Mouse (Mus musculus) heart, postnatal 36 days (tissue): ENCODE data around the gene Fezf1. TPM values are rescaled to one million over a fixed set of nuclear protein-coding genes. Genes with fewer than 3 reads are reported as not detected.

ENCODE experiments used
- DNase-seq, 2 experiments: peaks; one replicate each; pipeline ENCODE4 v3.0.0; 2021 to 2022
- intact Hi-C: fragments of 180-260 bp; cut with DNase I; formaldehyde crosslinking; loops from one replicate; pipeline ENCODE4 v1.15.1; 2025
- total RNA-seq, 2 experiments: library from RNA; stranded (reverse); gene quantifications; 2 replicates each; pipeline ENCODE4 v1.2.3; 2021

Gene Fezf1
- not detected for total RNA-seq

DNA sequence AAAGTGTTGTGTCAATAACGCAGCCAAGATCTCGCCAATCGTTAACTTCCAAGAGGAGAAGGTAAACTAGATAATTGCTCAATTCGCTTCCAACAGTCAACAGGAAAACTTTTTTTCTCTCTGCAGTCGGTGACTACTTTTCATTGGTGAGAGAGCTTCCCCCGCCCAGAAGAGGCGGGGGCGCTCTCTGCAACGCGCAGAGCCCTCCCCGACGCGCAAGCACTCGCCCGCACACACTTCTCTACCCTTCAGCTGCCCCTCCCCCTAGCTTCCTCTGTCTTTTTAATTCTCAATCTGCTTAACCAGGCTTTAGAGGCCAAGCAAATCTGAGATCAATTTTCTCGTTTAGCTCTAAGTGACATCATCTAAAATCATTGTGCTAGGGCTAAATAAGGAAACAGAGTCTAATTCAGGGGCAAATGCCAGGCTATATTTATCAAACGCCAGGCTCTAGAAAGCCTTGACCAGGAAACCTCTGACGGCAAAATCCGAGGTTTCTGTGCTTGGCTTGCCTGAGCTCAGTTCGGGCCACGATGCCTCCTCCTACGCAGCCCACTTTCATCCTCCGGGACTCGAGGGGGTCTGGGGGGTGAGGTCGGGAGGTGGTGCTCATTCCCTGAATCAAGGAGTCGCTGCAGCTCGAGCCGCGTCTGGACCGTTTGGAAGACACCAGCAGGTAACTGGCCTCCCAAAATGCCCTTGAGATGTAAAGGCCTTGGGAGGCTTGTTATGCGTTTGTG is at the start of gene Fezf1:
Fezf1 (minus strand) TSS at position 50 of the 740 bp plus-strand sequence.
- DNase-seq, result no peak
- intact Hi-C loops, result no loop called here

DNA sequence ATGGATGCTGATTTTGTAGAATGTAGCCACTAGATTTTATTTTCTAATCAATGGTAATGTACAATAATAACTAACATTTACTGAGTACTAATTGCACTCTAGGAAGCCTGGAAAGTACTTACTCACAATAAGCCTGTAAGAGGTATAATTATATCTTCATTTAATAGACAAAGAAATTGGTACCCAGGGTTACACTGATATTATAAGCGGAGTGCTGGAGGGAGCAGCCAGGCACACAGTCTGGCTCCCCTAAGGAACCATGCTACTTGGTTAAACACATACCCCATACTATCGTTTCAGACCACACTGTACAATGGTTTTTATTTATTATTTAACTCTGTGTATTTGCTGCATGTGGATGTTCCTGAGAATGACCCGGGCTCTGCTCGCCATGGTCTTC is 46.5 kb upstream of the Fezf1 start:
- intact Hi-C loops, result no loop called here
- no peak for DNase-seq

DNA sequence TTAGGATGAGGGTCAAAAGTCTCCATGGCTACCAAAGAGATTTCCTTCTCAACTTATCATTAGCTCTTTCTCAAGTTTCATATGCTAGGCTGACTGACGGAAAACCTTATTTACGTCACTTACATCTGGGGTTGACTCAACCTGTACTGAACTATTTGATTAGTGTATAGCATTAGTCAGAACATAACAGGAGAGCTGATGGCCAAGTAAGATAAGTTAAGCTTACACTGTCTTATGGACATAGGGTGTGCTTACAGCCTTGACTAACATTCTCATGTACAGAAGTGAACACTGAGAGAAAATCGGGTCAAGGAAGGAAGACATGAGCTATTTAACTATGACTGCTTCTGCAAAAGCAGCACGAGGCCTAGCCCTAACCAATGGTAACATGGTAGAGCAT is 40.6 kb upstream of the Fezf1 start:
- DNase-seq, result no peak
- intact Hi-C loops, result no loop called here

DNA sequence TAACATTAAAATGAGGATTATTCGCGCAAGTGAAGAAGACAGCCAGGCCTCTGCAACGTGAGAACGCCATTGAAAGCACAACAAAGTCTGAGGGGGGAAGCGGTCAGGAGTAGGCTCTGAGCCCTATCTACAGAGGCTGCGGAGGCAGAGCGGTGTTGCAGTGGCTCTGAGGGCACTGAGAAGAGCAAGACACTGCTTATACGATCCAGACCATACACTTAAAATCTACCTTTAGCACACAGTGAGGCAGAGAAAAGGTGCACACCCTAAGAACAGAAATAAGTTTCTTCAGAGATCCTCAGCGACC is 33.3 kb upstream of the Fezf1 start:
- intact Hi-C loops, result no loop called here

DNA sequence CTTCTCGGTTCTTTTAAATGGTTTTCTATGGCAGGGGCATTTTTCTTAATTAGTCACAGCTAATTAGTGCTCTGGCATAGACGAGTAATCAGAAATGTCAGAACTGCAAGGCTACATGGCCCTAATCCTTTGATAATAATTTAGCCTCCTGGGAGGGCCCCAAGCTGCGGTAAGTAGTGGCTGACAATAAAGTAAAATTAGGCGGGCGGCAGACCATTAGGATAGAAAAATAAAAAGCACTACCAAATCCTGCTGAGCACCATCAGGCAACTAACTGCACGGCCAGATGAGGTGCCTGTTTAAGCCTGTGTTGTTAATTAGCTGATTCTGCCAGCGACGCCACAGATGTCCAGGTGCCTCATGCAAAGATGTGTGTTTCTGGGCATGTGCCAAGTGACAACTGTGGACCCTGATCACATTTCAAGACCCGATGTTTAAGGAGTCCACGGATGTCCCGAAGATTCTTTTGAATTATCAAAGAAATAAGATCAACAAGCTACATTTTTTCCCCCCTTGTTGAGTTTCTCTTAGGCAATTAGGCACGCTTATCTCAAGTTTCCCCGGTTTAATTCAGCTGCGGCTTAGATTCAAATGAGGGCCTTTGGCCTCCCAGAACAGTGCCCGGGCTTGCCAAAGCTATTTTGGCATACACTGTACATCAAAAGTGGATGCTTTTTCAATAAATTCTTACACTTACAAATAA is 32.8 kb upstream of the Fezf1 start:
- no peak for DNase-seq
- intact Hi-C loops, result no loop called here

More for the DNA sequence above, 33.3 kb upstream of the Fezf1 start:
- DNase-seq, result no peak

DNA sequence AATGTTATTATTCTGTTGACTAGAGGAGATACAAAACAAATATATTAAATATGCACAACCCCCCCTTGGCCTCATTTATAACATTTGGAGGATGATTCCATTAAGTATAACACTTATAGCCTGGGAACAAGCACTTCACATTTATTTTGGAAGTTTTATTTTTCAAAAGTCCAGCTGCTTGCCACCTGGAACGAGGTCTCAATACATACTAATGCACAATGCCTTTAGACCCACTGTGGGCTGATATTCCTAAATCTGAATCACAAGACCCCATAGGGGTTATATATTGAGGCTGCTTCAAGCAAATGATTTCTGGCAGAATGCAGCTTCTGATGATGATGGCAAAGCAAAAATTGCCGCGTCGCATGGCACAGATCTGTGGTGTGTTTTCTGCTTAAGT is 25.3 kb upstream of the Fezf1 start:
- intact Hi-C loops, result no loop called here

DNA sequence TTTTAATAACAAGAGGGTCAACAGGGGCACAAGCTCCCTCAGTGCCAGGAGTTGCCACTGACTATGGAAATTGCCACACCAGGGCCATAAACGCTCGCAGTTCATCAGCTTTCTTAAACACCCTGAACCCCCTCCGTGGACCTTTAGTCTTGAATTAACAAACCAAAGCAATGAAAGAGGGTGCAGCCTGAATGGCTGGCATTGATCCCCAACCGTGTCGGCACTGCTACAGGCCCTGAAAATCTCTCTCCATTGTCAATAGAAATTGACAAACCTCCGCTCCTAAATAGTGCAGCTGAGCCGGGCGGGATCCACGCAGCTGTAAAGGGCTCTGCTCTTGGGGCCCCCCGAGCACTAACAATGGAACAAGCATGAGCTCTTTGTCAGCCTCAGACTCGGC is 24.8 kb upstream of the Fezf1 start:
- no peak for DNase-seq
- intact Hi-C loops, result no loop called here

More for the DNA sequence above, 25.3 kb upstream of the Fezf1 start:
- DNase-seq, result no peak

DNA sequence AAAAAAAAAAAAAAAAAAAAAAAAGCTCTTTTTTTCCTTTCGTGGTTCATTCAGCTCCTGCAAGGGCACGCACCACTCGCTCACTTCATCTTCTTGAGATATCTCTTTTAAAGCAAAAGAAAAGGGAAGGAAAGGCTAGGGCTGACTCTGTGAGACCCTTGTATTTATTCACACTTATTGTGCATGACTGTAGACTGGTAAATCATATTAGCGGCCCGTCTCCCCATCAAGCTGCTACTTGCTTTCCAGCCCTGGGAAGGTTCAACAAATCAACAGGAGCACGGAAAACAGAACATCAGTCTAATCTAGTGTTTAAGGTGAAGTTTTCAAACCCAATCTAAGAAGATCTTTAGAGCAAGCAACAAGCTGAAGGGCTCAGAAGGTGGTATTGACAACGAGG is 24.4 kb upstream of the Fezf1 start:
- DNase-seq, result no peak
- intact Hi-C loops, result no loop called here

DNA sequence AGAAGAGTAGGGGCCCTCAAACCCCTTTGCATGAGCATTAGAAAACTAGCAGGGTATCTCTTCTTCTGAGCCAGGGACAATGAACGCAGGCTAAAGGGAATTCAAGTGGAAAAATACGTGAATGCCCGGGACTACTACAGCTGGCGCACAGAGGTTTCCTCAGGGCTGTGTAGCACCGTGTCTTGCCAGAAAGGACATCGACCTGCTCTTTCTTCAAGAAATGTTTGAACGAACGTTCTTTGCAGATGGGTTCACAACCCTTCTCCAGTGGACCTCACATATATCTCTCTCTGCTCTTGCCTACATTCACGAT is 12.5 kb upstream of the Fezf1 start:
- DNase-seq, result no peak
- intact Hi-C loops, result no loop called here

DNA sequence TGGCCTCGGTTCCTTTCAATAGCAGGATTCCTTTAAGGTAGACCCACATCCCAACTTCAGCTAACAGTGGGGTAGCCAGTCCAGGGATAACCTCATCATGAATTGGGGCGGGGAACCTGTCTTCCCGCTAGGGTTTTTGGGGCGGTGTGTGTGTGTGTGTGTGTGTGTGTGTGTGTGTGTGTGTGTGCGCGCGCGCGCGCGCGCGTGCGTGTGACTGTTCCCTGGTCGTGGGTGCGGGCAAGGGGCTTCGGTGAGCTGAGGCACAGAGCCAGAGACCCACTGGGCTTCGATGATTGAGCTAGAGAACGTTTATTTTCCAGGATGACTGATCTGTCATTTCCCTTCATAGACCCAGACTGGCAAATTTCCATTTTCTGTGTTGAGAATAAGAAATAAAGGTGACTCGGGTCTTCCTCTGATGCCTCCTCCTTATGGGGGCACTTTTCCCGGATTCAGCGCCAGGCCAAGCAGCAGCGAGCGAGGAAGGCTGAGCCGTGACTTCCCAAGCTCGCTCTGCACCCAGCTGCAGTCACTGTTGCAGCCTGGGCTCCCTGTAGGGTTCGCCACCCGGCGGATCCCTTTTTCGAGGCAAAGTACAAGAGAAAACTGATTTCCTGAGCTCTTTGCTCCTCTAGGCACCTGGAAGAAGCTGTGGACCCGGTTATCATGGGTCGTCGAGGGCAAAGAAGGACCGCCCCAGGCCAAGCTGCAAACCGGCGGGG is 12.0 kb upstream of the Fezf1 start:
- no peak for DNase-seq
- intact Hi-C loops, result no loop called here

DNA sequence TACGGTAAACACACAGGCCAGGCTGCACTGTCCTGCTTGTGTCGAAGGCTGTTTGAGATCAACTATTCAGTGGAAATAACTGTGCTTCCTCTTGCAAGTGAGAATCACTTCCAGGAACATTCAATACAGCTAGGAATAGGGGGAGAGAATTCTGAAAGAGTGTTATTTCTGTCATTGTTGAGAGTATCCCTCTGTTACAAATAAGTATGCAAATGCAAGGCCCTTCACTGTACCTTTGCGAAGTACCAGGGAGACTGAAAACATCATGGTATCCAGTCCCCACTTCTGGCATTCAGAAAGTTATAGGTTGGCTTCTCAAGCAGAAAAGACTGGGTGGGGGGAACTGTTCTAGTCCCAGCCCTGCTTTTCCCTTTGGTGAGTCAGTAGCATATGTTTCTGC is 9.8 kb upstream of the Fezf1 start:
- no peak for DNase-seq
- intact Hi-C loops, result no loop called here

DNA sequence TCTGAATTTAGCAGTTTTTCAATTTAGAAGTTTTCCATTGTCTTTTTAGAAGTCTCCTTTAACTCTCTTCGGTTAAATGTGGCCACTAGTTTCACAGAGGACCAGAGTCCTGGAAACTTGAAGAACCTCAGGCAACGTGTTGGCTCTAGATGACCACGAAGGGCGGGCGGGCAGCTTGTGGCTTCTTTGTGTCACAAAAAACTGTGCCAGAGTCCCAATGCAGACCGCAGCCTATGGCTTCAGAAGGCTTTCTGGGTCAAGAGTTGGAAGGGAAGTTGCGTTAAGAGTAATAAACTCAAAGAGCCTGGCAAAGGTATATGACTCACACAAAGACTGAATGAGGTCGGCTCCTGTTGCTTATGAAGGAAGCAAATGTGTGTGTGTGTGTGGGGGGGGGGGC is 7.0 kb upstream of the Fezf1 start:
- DNase-seq, result no peak
- intact Hi-C loops, result no loop called here

DNA sequence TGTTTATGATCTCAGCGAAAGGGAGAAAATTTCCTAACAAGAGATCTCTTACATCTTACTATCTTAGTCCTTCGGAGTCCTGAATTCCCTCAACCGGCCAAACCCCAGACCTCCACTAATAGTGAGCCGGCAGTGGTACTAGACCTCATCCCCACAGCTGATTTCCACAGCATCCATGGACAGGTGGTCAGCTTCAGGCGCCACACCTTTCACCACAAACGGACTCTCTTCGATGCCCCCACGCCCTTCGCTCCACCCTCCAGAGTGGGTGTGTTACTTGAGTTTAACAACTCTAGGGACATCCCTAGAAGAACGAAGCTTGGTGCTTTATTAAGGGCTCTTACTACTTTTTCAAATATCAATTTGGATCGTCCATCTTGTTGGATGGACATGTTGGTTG is 6.5 kb upstream of the Fezf1 start:
- DNase-seq, result no peak
- intact Hi-C loops, result no loop called here

DNA sequence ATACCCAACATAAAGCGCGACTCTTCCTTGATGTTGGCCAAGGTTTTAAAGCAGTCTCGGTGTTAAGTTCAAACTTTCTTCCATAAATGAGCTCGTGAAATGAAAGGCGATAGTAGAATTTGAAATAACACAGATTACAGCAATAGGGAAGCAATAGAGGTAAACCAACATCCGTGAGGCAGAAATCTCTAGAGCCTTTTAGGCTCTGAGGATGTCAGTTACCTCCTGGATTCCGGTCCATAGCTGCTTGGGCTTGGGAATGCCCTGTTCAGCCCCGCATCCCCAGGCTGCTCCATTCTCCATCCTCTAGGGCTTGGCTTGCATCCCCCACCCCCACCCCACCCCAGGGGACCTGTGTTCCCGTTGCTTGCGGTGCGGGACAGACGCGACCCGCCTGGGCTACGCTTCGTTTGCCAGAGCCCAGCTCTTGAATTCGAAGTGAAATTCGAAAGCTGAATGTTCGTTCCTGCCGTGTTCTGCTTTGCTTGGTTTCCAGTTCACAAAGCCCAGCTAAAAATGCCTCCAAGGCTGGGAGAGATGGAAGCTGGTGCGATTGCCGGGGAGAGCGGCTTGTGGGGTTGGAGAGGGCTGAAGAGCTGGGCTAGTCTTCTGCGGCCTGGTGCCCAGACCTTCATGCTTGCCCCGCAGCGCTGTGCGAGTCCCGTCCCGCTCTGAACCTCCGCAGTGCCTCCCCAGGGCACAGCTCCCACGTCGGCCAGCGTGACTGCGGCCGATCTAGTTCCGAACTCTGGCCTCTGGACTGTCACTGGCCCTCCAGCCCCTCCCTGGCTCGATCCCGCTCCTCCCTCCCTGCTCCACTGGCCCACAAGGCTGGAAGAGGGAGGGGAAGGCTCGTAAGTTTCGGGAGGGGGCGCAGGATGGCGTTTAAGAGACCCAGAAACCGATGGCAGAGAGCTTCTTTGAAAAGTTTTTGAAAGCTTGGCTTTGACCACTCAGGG is 5.5 kb upstream of the Fezf1 start:
- intact Hi-C loops, result no loop called here
- no peak for DNase-seq

DNA sequence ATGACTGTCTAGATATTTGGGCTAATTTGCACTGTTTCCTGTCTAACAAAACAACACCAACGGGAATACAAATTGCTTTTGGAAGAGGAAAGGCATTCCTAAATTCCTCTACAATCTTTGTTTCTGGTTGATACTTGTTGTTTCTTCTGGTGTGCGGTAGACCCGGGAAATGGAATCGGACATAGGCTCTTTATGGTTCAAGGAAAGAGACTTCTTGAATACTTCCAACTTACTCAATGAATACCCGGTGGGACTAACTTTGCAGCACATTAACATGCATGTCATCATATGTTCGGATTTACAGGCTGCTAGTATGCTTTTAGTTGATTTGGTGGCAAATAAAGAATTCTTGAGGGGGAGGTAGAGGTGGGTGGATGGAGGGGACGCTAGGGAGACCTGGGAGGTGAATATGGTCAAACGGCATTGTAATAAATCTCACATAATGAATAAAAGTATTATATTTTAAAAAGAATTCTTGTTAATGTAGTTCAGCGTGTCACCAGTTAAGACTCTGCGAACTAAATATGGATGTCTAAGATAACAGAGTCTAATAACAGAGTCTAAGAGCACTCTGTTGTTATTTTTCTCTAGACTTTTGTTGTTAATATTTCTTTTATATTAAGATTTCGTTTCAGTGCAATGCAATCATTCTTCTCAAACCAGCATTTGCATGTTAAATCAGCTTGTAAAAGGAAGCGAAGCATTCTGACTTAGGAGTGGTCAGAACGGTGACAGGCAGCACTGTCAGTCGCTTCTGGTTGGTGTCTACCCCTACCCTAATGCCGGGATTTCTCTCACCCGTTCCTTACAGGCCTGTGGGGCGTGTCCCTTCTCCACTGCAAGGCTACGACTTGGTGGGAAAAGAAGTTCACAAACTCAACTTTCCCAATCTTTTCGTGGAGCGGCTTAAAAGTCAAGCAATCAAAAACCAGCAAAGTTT is 4.3 kb upstream of the Fezf1 start:
- DNase-seq, result no peak
- intact Hi-C loops, result no loop called here

DNA sequence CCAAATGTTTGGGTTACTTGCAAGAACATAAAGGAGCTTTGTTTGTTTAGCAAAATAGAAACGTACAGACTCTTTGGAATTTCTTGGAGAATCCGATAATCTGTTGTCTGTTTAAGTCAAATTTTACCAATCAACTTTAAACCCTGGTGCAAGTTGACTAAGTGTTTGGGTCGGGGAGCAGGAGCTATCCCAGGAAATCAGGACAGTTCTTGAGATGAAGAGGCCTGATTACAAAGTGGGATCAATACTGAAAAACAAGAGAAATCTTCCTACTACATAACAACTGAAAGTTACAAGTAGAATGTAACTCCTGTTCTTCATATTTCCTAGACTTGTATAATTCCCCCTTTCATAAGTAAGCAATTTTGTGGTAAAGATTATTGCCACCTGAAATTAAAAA is 3.3 kb upstream of the Fezf1 start:
- intact Hi-C loops, result no loop called here
- DNase-seq, result no peak

DNA sequence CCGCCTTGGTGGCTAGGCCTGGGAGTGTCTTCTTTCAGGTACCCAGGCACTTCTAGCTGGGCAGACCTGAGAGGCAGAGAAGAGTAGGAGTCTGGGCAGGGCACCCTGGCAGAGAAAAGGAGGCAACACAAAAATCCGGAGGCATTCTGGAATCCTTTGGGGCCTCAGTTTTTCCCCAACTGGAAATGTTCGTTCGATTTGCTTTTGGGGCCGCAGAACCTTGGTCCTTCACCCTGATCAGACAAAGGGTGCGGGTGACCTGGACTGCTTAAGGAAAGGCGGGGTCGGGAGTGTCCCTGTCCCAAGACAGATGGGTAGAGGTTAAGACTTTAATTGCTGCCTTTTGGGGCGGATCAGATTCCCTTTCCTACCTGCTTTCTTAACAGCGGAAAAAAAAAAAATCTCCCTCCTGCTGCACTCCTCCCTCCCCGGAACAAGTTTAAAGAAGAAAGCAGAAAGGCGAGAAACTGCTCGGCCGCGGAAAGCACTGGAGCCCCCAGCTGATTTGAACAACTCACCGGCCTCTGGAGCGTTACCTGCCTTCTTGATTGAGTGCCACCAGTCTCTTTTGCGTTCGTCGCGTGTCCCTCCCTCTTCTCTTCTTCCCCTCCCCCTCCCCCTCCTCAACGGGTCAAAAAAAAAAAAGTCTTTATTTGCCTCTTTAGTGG is 2.3 kb upstream of the Fezf1 start:
- intact Hi-C loops, result no loop called here
- DNase-seq, result no peak

DNA sequence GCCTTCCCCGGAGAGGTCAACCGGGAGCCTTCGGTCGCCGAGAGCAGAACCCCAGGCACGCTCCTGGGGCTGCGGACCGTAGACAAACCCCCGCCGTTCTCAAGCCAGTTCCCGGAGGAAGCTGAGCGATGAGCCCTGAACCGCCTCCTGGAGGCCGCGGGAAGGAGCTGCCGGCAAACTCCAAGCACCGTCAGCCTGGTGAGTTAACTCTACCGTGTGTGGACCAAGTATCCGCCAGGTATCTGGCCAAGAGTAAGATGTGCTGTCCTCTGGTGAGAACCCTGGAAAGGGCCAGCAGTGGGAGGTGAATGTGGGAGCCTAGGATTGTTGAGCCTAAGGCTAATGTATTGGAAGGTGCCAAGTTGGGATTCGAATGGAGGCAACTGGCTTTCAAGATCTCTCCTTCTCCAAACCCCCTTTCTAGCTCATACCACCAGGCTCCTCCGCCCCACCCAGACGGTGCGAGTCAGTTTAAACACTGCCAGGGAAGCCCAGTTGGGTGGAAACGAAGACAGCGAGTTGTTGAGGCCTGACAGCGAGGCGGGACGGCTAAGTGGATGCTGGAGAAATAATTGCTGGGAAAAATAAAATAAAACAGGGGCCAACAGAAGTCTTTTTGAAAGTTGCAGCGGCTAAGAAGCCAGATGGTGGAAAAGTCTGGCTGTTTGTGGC is 1.6 kb upstream of the Fezf1 start:
- intact Hi-C loops, result no loop called here
- no peak for DNase-seq

DNA sequence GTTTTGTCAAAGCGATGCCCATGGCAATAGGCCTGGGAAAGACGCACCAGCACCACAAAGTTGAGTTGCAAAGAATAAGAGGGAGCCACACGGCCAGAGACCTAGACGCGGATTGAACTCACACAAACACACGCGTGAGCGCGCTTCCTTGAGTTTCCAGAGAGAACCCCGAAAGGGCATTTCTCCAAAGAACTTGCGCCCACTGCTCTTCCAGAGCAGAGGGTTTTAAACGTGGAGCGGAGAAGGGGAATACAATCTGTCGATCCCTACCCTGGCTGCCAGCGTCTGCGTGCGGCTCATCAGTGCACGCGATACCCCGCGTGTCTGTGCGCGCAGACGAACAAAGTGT is 865 bp upstream of the Fezf1 start:
- DNase-seq, result no peak
- intact Hi-C loops, result no loop called here
